Mouse (Mus musculus): ENCODE results near the gene Cd86.

Cd86 gene

DNA sequence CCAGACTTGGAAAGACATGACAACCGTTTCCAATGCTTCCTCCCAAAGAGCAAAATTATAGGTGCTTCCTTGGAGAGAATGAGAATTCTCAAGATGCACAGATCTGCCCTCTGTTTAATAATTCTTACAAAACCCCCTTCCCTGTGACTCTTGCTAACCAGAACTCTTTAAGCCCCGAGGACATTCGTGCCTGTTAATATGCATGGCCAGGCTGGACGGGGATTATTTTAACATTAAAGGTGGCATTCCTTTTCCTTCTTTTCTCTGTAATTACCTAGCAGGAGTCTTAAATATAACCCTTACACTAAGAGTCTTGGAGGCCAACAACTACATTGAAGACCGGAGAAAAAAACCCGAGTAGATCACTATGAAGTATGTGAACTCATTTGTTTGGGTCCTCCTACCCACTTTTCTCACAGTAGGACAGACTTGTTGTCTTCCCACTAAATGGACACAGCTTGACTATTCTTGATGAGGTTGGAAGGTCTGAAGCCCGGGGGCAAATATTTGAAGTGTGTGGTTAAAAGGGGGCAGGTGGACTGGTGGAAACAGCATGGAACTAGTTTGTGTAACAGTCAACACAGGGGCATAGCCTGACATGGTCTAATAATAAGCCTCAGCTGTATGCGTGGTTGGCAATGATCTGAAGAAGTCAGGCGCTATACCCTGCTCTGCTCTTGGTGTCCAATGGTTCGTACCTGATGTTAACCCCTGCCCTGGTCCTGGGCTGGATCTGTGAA, 69.0 kb downstream of the Cd86 start:
- no peak for DNase-seq (ENCODE audit: low spot score)

DNA sequence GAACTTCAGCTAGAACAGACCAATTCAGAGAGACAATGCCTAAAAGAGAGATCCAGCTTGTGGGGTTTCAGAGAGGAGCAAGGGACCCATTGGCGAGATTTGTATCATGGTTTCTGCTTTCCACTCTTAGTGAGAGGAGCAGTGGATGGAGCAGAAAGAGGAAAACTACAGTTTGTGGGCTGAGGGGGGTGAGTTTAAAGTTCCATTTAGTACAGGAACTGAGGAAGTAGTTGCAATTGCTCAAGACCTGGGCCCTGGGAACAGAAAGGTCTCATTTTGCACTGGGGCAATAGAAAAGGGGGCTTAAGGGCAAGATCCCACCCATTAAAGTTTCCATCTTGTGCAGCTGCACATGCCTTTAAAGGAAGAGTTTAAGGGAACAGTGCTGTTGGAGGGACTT, 76.0 kb downstream of the Cd86 start:
- no peak for DNase-seq (ENCODE audit: low spot score)

DNA sequence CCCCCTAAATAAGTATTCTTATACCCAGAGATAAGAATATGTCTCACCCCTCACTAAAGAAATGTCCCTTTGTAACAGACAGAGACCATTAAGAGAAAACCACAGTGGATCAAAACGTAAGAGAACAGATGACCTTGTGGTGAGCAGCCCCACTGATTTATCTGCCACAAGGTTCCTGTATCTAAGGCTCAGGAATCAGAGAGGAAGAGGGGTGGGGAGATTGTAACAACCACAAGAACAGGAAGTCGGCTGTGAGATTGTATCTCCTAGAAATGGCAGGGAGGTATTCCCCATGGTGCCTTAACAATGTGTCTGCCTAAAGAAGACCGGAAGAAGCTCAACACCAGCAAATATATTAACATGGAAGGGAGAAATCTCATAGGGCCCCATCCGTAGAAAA, 77.9 kb downstream of the Cd86 start:
- DNase-seq (ENCODE audit: low spot score): no peak

- DNase-seq (ENCODE audit: low spot score): no peak
Observed at GRCm38 (mm10) chr16:36582073-36582472, 83.8 kb downstream of the Cd86 start.

- no peak for DNase-seq (ENCODE audit: low spot score)
Observed at GRCm38 (mm10) chr16:36571942-36572341, 93.9 kb downstream of the Cd86 start.

GRCm38 (mm10) chr16:36561386-36562338, 104.2 kb downstream of the Cd86 start, which contains the start of gene Casr:
Gene Casr (minus strand): TSS chr16:36562141.
- DNase-seq (ENCODE audit: low spot score): no peak

DNA sequence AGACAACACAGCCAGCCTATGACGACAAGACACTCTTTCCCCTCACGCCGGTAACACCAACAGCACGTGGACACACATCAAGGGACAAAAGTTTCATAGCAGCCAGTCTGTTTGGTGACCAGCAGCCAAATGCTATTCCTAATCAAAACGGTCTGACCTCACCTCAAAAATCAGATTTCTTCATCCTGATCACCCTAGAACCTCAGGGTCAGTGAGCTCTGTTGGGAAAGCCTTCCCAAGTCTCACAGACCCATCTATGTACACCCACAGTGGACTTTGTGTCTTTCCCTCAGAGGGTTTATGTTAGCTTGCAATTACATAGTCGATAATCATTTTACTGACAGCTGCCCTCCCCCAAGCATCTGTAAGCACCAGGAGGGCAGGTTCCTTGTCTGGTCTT, 106.3 kb downstream of the Cd86 start:
- no peak for DNase-seq (ENCODE audit: low spot score)

DNA sequence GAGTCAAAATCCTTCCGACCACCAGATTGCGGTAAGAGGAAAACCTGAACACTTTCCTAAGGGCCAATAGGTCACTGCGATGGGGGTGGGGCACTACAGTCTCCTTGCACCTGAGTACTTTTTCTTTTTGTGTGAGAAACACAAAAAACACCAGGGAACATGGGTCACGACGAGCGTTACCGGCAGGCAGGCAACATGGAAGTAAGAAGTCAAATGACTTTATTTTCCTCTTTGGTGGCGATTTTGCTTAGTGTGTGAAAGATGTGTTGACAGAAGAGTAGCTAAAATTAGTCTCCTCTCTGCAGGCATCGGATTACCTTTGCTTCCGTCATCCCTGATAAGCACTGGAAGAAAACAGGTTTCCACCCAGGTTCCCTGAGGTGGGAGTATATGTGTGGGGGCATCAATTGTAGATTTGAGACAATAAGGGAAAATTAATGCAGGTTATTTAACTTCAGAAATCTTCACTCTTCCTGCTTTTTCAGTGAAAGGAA, 110.2 kb downstream of the Cd86 start:
- DNase-seq (ENCODE audit: low spot score): no peak
